Mouse (Mus musculus): ENCODE results near the gene Adam25. TPM values are rescaled to one million over a fixed set of nuclear protein-coding genes. Genes with fewer than 3 reads are reported as not detected.

Gene Adam25
- polyA plus RNA-seq (2017; shearing (Covaris generic)): not detected

GRCm38 (mm10) chr8:40751908-40752307 lies at the start of gene Adam25:
Adam25 (plus strand) TSS chr8:40752208.

GRCm38 (mm10) chr8:40792973-40793372 lies 41.0 kb downstream of the Adam25 start, which contains the start of gene Adam20:
Adam20 (plus strand) TSS chr8:40793273.

Other genes with a start within 250 kb of the Adam25 start
- not detected for gene Adam24, start 77.1 kb upstream of the Adam25 start, polyA plus RNA-seq (2017; shearing (Covaris generic))
- not detected for gene Adam20, start 41.1 kb downstream of the Adam25 start, polyA plus RNA-seq (2017; shearing (Covaris generic))
- gene Adam39, start 70.8 kb downstream of the Adam25 start, polyA plus RNA-seq (2017; shearing (Covaris generic)): not detected